ENCODE assay signal across 9 mouse cellular contexts in the genomic region with DNA sequence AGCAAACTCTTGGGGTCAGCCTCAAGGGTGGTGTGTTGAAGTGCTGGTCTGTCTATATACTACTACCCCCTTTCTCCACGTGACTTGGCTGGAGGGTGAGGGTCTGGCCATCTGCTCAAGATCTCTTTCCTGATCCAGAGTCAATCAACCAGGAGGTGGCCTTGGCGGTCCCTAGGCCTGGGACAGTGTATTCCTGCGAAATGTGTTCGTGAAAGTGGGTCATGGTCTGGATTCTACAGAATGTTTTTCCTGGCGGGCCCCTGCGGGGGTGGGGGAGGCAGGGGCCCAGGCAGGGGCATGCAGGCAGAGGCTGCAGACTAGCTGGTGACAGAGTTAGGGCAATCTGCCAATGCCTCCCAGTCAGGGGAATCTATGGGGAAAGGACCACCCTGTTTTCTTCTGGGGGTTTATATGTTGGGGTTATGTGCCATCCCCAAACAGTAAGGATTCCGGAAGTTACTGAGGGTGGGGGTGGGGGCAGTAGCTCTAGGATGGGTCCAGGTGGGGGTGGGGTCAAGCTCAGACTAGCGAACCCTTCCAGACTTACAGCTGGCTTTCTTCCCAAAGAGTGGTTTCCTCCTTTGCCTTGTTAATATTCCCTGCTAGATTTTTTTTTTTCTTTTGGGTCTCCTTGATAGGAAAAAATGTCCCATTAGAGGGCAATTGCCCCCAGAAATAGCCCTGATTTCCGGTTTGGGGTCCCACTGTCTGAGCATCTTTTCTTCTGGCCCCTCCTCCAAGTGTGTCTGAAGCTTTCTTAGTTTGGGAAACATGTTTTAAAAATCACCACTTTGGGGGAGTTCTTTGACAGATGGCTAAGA. TPM values are rescaled to one million over a fixed set of nuclear protein-coding genes. Genes with fewer than 3 reads are reported as not detected.
DNase-seq lines count a peak whose midpoint lies in the region; ATAC-seq lines count a peak whose summit lies in the region.
"Had no signal": no experiment of that assay in that cellular context is flagged by ENCODE, and none has a peak within 500 bp of the region (broad histone marks: within the 10 kb centered on the region; RNA-seq: fewer than 3 reads in every experiment).

No protein-coding gene starts in this region.

- peak overlapping the region; percentile 19 for H3K4me3 ChIP-seq in heart, embryonic 13.5 days
- peak overlapping the region; percentile 21 for H3K4me3 ChIP-seq in limb, embryonic 12.5 days (replicated peaks)
- H3K4me3 ChIP-seq: erythroblast, embryonic 14.5 days had no signal

- H3K9ac ChIP-seq in heart, embryonic 13.5 days = peak overlapping the region; percentile 52
- no peak overlapping the region; the same call in 1 of the 2 replicates for H3K9ac ChIP-seq in limb, embryonic 12.5 days (replicated peaks)

- H3K4me2 ChIP-seq in heart, embryonic 13.5 days = peak overlapping the region; percentile 61
- H3K4me2 ChIP-seq in limb, embryonic 12.5 days = peak overlapping the region; percentile 54

- no peak for ATAC-seq in heart, embryonic 13.5 days (ENCODE audit: extremely low read depth, insufficient number of reproducible peaks, low FRiP score, low TSS enrichment)
- ATAC-seq in limb, embryonic 12.5 days (ENCODE audit: insufficient number of reproducible peaks, insufficient read depth, low FRiP score, low TSS enrichment, low read depth) = no peak

- H3K36me3 ChIP-seq in heart, embryonic 13.5 days = peaks cover 26% of the 10 kb centered on the region
- H3K36me3 ChIP-seq in limb, embryonic 12.5 days = peaks cover 32% of the 10 kb centered on the region

- DNase-seq in cerebellum, postnatal 10 days = peak; percentile 83 to 89
- DNase-seq in cerebellum, adult 11 months = no peak
- peak; percentile 55 for DNase-seq in adipocyte (ENCODE audit: low spot score)
- DNase-seq in retina, postnatal 1 day = peak; percentile 94
- DNase-seq in gastrocnemius, postnatal 4 days (ENCODE audit: low spot score in 2 of 2) = no peak
- no peak for DNase-seq in right cerebral cortex, postnatal 4 days

- no peaks in the 10 kb centered on the region for H3K9me3 ChIP-seq in heart, embryonic 13.5 days
- H3K9me3 ChIP-seq in limb, embryonic 12.5 days = no peaks in the 10 kb centered on the region

- H3K27ac ChIP-seq in heart, embryonic 13.5 days (replicated peaks) = peak overlapping the region; percentile 89
- peak overlapping the region; percentile 84 for H3K27ac ChIP-seq in limb, embryonic 12.5 days

- peaks cover 92% of the 10 kb centered on the region for H3K4me1 ChIP-seq in heart, embryonic 13.5 days
- H3K4me1 ChIP-seq in limb, embryonic 12.5 days (replicated peaks) = peaks cover 78% of the 10 kb centered on the region

- WGBS in heart, embryonic 13.5 days = 11% methylated on average over 9 of the region's 9 CpGs
- 16% methylated on average over 9 of the region's 9 CpGs for WGBS in limb, embryonic 12.5 days

- no peaks in the 10 kb centered on the region for H3K27me3 ChIP-seq in heart, embryonic 13.5 days (replicated peaks)
- no peaks in the 10 kb centered on the region for H3K27me3 ChIP-seq in limb, embryonic 12.5 days

RNA-seq across cellular contexts. Expression of gene Lasp1, which starts 6.3 kb away (rescaled TPM):
- polyA plus RNA-seq in heart, embryonic 13.5 days (2015; fragmentation: Nextera tagmentation; extraction: Ambion mirVana) = 45.1 and 46.0 TPM in 2 replicates
- polyA plus RNA-seq in limb, embryonic 12.5 days (2016; fragmentation: Nextera tagmentation; extraction: Ambion mirVana) = 110 and 120 TPM in 2 replicates
- total RNA-seq in gastrocnemius, postnatal 4 days (2021) = 10 to 100 TPM; 82.0 to 99.0 TPM

RNA-seq across cellular contexts. Expression of gene Rpl23, which starts 22.8 kb away (rescaled TPM):
- polyA plus RNA-seq in heart, embryonic 13.5 days (2015; fragmentation: Nextera tagmentation; extraction: Ambion mirVana) = 376 and 393 TPM in 2 replicates
- 513 and 518 TPM in 2 replicates for polyA plus RNA-seq in limb, embryonic 12.5 days (2016; fragmentation: Nextera tagmentation; extraction: Ambion mirVana)
- total RNA-seq in gastrocnemius, postnatal 4 days (2021) = 100 to 1,000 TPM; 976 to 983 TPM

RNA-seq across cellular contexts. Expression of gene 1700001P01Rik, which starts 29.3 kb away (rescaled TPM):
- not detected in 2 replicates for polyA plus RNA-seq in heart, embryonic 13.5 days (2015; fragmentation: Nextera tagmentation; extraction: Ambion mirVana)
- polyA plus RNA-seq in limb, embryonic 12.5 days (2016; fragmentation: Nextera tagmentation; extraction: Ambion mirVana) = 0.37 TPM in 1 of 2 replicates, not detected in the other
- total RNA-seq in gastrocnemius, postnatal 4 days (2021) = not detected
- polyA plus RNA-seq: erythroblast, embryonic 14.5 days had no signal

RNA-seq across cellular contexts. Expression of gene B230217C12Rik, which starts 35.5 kb away (rescaled TPM):
- polyA plus RNA-seq in heart, embryonic 13.5 days (2015; fragmentation: Nextera tagmentation; extraction: Ambion mirVana) = 5.1 and 5.5 TPM in 2 replicates
- 11.8 and 13.2 TPM in 2 replicates for polyA plus RNA-seq in limb, embryonic 12.5 days (2016; fragmentation: Nextera tagmentation; extraction: Ambion mirVana)
- total RNA-seq in gastrocnemius, postnatal 4 days (2021) = 1 to 10 TPM; 1.0 to 2.4 TPM
- polyA plus RNA-seq: erythroblast, embryonic 14.5 days had no signal

RNA-seq across cellular contexts. Expression of gene Cwc25, which starts 38.7 kb away (rescaled TPM):
- polyA plus RNA-seq in heart, embryonic 13.5 days (2015; fragmentation: Nextera tagmentation; extraction: Ambion mirVana) = 10.2 and 10.5 TPM in 2 replicates
- 24.6 and 25.6 TPM in 2 replicates for polyA plus RNA-seq in limb, embryonic 12.5 days (2016; fragmentation: Nextera tagmentation; extraction: Ambion mirVana)
- 10 to 100 TPM; 13.4 to 13.5 TPM for total RNA-seq in gastrocnemius, postnatal 4 days (2021)

Comparison
In these comparisons a context has a peak if more than half of its experiments do, and no peak if none do; other contexts are left out.
1. DNase-seq: peak in cerebellum, postnatal 10 days (2 of 2), adipocyte (single experiment) and retina, postnatal 1 day (single experiment); none in cerebellum, adult 11 months (single experiment), gastrocnemius, postnatal 4 days (0 of 2) and right cerebral cortex, postnatal 4 days (single experiment).